Mouse (Mus musculus) C2C12 (cell line): Measurements from ENCODE around the gene Ssxb2. TPM values are rescaled to one million over a fixed set of nuclear protein-coding genes. Genes with fewer than 3 reads are reported as not detected.
"Not testable (repeated sequence)": the region's sequence is repeated elsewhere in the genome, so short reads cannot be mapped to it uniquely, and the experiment has no call there.

Experiments
- H3K27me3 ChIP-seq: one replicate; pipeline ENCODE4 v1.6.1; 2011; ENCODE audit not compliant: control insufficient read depth, insufficient read depth, insufficient read length
- H3K36me3 ChIP-seq: one replicate; pipeline ENCODE4 v1.6.1; 2011; ENCODE audit not compliant: control insufficient read depth, insufficient read depth
- H3K4me3 ChIP-seq: one replicate; pipeline ENCODE4 v1.5.1; 2011; ENCODE audit warnings: mild to moderate bottlenecking, control low read depth; ENCODE audit not compliant: poor library complexity, insufficient read depth, severe bottlenecking
- H3K79me2 ChIP-seq: one replicate; pipeline ENCODE4 v1.6.1; 2011; ENCODE audit not compliant: control insufficient read depth, insufficient read depth
- H3K79me3 ChIP-seq: one replicate; pipeline ENCODE4 v1.6.1; 2011; ENCODE audit warnings: low read depth, control low read depth
- H3ac ChIP-seq: one replicate; pipeline ENCODE3; 2011; ENCODE audit warnings: low read depth; ENCODE audit not compliant: control insufficient read depth, insufficient read length
- long read RNA-seq, 2 experiments: library from polyadenylated mRNA; unstranded; transcript quantifications; one replicate each; pipeline ENCODE4 v2.0.0; 2019 to 2020
- polyA plus RNA-seq: library from polyadenylated mRNA; unstranded; fragments of >200 nt; fragmentation: generic; extraction: Trizol; gene quantifications from one replicate; pipeline ENCODE4 v1.2.1, GENCODE M21; 2012; ENCODE audit warnings: missing spikeins

Gene Ssxb2
- polyA plus RNA-seq = not detected
- long read RNA-seq, experiment 1 = 0 reads
- long read RNA-seq, experiment 2 = 0 reads

DNA sequence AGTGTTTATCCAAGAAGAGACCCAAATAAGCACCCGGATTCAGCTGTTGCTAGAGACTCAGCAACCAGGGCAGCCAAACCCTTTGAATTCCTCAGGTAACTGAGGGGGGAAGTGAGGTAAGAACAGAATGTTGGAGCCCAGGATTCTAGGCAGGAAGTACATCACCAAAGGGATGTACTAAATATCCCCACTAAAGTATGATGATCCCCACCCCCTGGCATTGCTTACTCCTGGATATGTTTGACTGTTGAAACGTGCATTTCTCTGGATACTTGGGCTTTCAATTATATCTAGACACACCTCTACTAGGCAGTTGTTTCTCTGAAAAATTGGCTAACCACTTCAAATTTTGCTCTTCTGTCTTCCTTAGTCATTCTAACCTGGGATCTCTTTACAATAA is at the start of gene Ssxb2:
Gene Ssxb2, minus strand, starts transcription at position 101 of the 400 bp plus-strand sequence.
- H3K4me3 ChIP-seq, H3K36me3 ChIP-seq, H3ac ChIP-seq, H3K27me3 ChIP-seq, H3K79me2 ChIP-seq, H3K79me3 ChIP-seq: not testable (repeated sequence)

DNA sequence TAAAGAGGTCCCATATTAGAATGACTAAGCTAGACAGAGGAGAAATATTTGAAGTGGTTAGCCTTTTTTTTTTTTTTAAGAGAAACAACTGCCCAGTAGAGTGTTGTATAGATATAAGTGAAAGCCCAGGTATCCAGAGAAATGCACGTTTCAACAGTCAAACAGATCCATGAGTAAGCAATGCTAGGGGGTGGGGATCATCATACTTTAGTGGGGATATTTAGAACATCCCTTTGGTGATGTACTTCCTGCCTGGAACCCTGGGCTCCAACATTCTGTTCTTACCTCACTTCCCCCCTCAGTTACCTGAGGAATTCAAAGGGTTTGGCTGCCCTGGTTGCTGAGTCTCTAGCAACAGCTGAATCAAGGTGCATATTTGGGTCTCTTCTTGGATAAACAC is 48.5 kb downstream of the Ssxb2 start, which contains the start of gene Ssxb1:
Gene Ssxb1, plus strand, starts transcription at position 301 of the 400 bp plus-strand sequence.
- H3K79me2 ChIP-seq, H3K36me3 ChIP-seq, H3K27me3 ChIP-seq, H3K4me3 ChIP-seq, H3ac ChIP-seq, H3K79me3 ChIP-seq: not testable (repeated sequence)

Other genes starting within 250 kb of the Ssxb2 start
- gene Ftsj1, start 209.3 kb downstream of the Ssxb2 start, polyA plus RNA-seq = 36.1 TPM
- gene Slc38a5, start 190.6 kb downstream of the Ssxb2 start, polyA plus RNA-seq = not detected
- not detected for gene Ssxb10, start 134.3 kb downstream of the Ssxb2 start, polyA plus RNA-seq
- not detected for gene Ssxb9, start 94.7 kb downstream of the Ssxb2 start, polyA plus RNA-seq
- gene Ssxb1, start 48.4 kb downstream of the Ssxb2 start, polyA plus RNA-seq = not detected
- not detected for gene Gm14459, start 63.2 kb upstream of the Ssxb2 start, polyA plus RNA-seq
- gene Ssxb6, start 86.5 kb upstream of the Ssxb2 start, polyA plus RNA-seq = not detected
- gene Ssxb3, start 130.1 kb upstream of the Ssxb2 start, polyA plus RNA-seq = not detected
- gene Ssxb8, start 229.1 kb upstream of the Ssxb2 start, polyA plus RNA-seq = not detected